Mouse (Mus musculus) stomach, postnatal 0 days (tissue): ENCODE data around the gene T2. TPM values are rescaled to one million over a fixed set of nuclear protein-coding genes. Genes with fewer than 3 reads are reported as not detected.
"Not testable (repeated sequence)": the region's sequence is repeated elsewhere in the genome, so short reads cannot be mapped to it uniquely, and the experiment has no call there.

Experiments used
- ATAC-seq: fragments of 200-750 bp; cut with Nextera tagmentation; 2 replicates; pipeline ENCODE4 v1.8.0; 2017; ENCODE audit not compliant: low FRiP score, low TSS enrichment
- DNase-seq: peaks from one replicate; pipeline ENCODE4 v3.0.0-alpha.2; 2016; ENCODE audit warnings: low spot score
- H3K27ac ChIP-seq: fragments of 300-500 bp; sonication (generic); replicated peaks from 2 replicates; pipeline ENCODE4 v1.5.1; 2014; ENCODE audit warnings: mild to moderate bottlenecking, control low read depth
- H3K27me3 ChIP-seq: fragments of 300-500 bp; sonication (generic); 2 replicates; pipeline ENCODE4 v1.6.1; 2014; ENCODE audit warnings: low read length; ENCODE audit not compliant: control insufficient read depth, insufficient read depth
- H3K36me3 ChIP-seq: fragments of 300-500 bp; sonication (generic); 2 replicates; pipeline ENCODE4 v1.6.1; 2014; ENCODE audit warnings: low read length, mixed read lengths; ENCODE audit not compliant: control insufficient read depth, insufficient read depth
- H3K4me1 ChIP-seq: fragments of 300-500 bp; sonication (generic); replicated peaks from 2 replicates; pipeline ENCODE4 v1.6.1; 2014; ENCODE audit warnings: antibody characterized with exemption; ENCODE audit not compliant: control insufficient read depth, insufficient read depth
- H3K4me2 ChIP-seq: fragments of 300-500 bp; sonication (generic); replicated peaks from 2 replicates; pipeline ENCODE4 v1.6.1; 2014; ENCODE audit warnings: low read depth, mild to moderate bottlenecking, control low read depth, moderate library complexity
- H3K4me3 ChIP-seq: fragments of 300-500 bp; sonication (generic); 2 replicates; pipeline ENCODE4 v1.5.1; 2014; ENCODE audit warnings: low read depth, low read length, control low read depth
- H3K9ac ChIP-seq: fragments of 300-500 bp; sonication (generic); 2 replicates; pipeline ENCODE4 v1.6.1; 2014; ENCODE audit warnings: mild to moderate bottlenecking, low read length, control low read depth, mixed read lengths
- H3K9me3 ChIP-seq: fragments of 300-500 bp; sonication (generic); 2 replicates; pipeline ENCODE4 v1.6.1; 2016; ENCODE audit warnings: low read length; ENCODE audit not compliant: control insufficient read depth
- CTCF ChIP-seq: IDR thresholded peaks from 2 replicates; pipeline ENCODE4 v1.5.1; 2016; ENCODE audit warnings: antibody characterized with exemption, low read depth, mild to moderate bottlenecking, moderate library complexity
- EP300 ChIP-seq: optimal IDR thresholded peaks from 2 replicates; pipeline ENCODE3; 2016; ENCODE audit warnings: antibody characterized with exemption
- WGBS: fragments of 180-500 bp; shearing (Covaris S2); extraction: QIAGEN DNeasy Blood & Tissue Kit; methylation state at CpG from one replicate; pipeline ENCODE4 v1.1.7; 2014; 5-methylcytosine and 5-hydroxymethylcytosine counted together
- polyA plus RNA-seq: library from polyadenylated mRNA; unstranded; fragments of >200 nt; fragmentation: Nextera tagmentation; extraction: Ambion mirVana; gene quantifications from 2 replicates; pipeline ENCODE4 v1.2.1, GENCODE M21; 2015

The T2 gene
- polyA plus RNA-seq, 1 experiment from 2014 or later, result 0.13 TPM

- no peak overlapping the region for H3K27ac ChIP-seq
- H3K9me3 ChIP-seq, result no peaks in the 10 kb centered on the region
- ATAC-seq, result no peak
- no peaks in the 10 kb centered on the region for H3K4me1 ChIP-seq
- H3K36me3 ChIP-seq, result no peaks in the 10 kb centered on the region
- no peaks in the 10 kb centered on the region for H3K27me3 ChIP-seq
- H3K4me2 ChIP-seq, result no peak overlapping the region
- DNase-seq, result no peak
- TF ChIP-seq EP300 (no peak), CTCF (no peak)
- 70% methylated on average over 6 of the region's 6 CpGs for WGBS
- H3K4me3 ChIP-seq, result no peak overlapping the region
- no peak overlapping the region for H3K9ac ChIP-seq
Observed at GRCm38 (mm10) chr17:8406285-8406684, 50.5 kb downstream of the T2 start.

- not testable (repeated sequence) for H3K4me3 ChIP-seq, H3K9me3 ChIP-seq, H3K27ac ChIP-seq, H3K9ac ChIP-seq, H3K36me3 ChIP-seq, H3K4me2 ChIP-seq, DNase-seq, H3K4me1 ChIP-seq, ATAC-seq, H3K27me3 ChIP-seq
- WGBS, result 65% methylated on average over 4 of the region's 4 CpGs
Observed at GRCm38 (mm10) chr17:8408002-8408401, 52.2 kb downstream of the T2 start.

DNA sequence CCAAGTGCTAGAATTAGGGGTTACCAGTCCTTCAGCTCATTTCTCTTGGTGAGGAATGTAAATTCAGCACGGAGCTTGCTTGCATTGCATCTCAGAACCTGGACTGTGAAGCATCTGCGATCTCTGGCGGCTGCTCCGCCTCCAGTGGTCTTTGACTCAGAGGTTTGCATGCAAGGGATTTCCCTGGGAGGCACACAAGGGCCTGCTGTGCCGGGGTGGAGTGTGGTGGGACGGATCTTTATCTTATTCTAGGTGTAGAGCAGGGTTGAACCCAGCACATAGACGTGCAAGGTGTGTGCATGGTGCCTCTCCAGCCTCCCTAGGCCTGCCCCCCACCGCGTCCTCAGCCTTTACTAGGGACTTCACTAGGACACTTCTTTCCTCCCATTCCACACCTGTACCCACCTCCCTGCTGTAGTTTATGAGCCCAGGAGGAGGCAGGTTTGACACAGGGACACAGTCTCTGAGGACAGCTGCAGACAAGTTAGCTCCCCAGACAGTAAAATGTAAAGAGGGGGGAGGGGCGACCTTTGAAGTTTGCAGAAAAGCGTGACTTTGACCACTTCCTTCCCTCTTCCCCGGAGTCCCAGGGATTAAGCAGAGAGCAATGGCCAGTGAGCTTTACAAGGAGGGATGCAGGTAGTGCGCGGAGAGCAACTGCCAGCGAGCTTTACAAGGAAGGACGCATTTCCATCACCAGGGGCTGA, 53.0 kb downstream of the T2 start:
- Histone ChIP-seq H3K4me1 (no peaks in the 10 kb centered on the region), H3K4me3 (no peak overlapping the region), H3K27me3 (no peaks in the 10 kb centered on the region), H3K9ac (no peak overlapping the region), H3K27ac (no peak overlapping the region), H3K9me3 (no peaks in the 10 kb centered on the region), H3K36me3 (no peaks in the 10 kb centered on the region), H3K4me2 (no peak overlapping the region)
- TF ChIP-seq EP300 (no peak), CTCF (no peak)
- ATAC-seq (no peak), DNase-seq (no peak)
- WGBS, result 14% methylated on average over 16 of the region's 16 CpGs

GRCm38 (mm10) chr17:8410330-8410729, 54.5 kb downstream of the T2 start:
- H3K36me3 ChIP-seq, result no peaks in the 10 kb centered on the region
- ATAC-seq (peak; percentile 81), DNase-seq (peak; percentile 72)
- no peak for TF ChIP-seq CTCF
- TF ChIP-seq EP300, result no peak
- no peaks in the 10 kb centered on the region for H3K9me3 ChIP-seq
- H3K4me2 ChIP-seq, result no peak overlapping the region
- H3K27ac ChIP-seq, result no peak overlapping the region
- H3K4me1 ChIP-seq, result no peaks in the 10 kb centered on the region
- H3K4me3 ChIP-seq, result no peak overlapping the region
- no peak overlapping the region for H3K9ac ChIP-seq
- 71% methylated on average over 2 of the region's 2 CpGs for WGBS
- no peaks in the 10 kb centered on the region for H3K27me3 ChIP-seq

- H3K4me3 ChIP-seq, result no peak overlapping the region
- TF ChIP-seq CTCF (no peak), EP300 (no peak)
- no peaks in the 10 kb centered on the region for H3K9me3 ChIP-seq
- H3K4me1 ChIP-seq, result no peaks in the 10 kb centered on the region
- H3K36me3 ChIP-seq, result no peaks in the 10 kb centered on the region
- no peak overlapping the region for H3K27ac ChIP-seq
- WGBS, result 63% methylated on average over 5 of the region's 5 CpGs
- no peaks in the 10 kb centered on the region for H3K27me3 ChIP-seq
- ATAC-seq, result no peak; the same call in 1 of the 2 replicates
- no peak for DNase-seq
- no peak overlapping the region for H3K4me2 ChIP-seq
- no peak overlapping the region for H3K9ac ChIP-seq
Observed at GRCm38 (mm10) chr17:8413656-8414055, 57.9 kb downstream of the T2 start.

DNA sequence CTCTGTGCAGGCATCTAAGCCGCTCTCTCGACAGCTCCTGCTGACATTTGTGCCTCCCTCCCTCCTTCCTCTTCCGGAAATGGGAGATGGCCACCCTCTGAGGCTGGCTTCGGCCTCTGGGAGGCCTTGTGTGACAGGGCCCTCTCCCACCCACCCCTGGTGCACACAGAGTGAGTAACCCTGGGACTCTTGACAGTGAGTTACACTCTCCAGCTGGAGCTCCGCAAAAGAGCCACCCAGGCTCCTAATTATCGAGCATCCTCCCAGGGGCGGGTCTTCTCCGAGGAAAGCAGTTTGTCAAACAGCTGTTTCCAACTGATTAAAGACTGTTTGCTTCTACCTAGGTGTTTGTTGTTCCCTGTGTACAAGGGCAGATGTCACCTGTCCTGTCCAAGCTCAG, 59.7 kb downstream of the T2 start:
- ATAC-seq (no peak), DNase-seq (no peak)

More for the DNA sequence above, 59.7 kb downstream of the T2 start:
- Histone ChIP-seq H3K4me3 (no peak overlapping the region), H3K9ac (no peak overlapping the region), H3K27me3 (no peaks in the 10 kb centered on the region), H3K27ac (no peak overlapping the region), H3K4me1 (no peaks in the 10 kb centered on the region), H3K36me3 (no peaks in the 10 kb centered on the region), H3K4me2 (no peak overlapping the region), H3K9me3 (no peaks in the 10 kb centered on the region)
- TF ChIP-seq CTCF (no peak), EP300 (no peak)
- WGBS, result 25% methylated on average over 8 of the region's 8 CpGs
